Mouse (Mus musculus): ENCODE measurements around the gene Myadm.

DNA sequence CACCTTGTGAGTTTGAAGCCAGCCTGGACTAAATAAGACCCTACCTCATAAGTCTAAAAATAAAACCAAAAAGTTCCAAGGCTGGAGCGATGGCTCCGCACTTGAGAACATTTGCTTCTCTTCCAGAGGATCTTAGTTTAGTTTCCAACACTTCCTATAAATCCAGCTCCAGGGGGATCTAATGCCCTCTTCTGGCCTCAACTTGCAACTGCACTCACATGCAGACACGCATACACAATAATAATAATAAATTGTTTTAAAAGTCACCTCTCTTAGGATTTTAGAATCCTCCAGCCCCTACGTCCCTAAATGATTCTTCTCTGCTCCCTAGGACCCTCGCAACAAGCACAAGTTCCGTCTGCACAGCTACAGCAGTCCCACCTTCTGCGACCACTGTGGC lies 21.4 kb downstream of the Myadm start:
- TF ChIP-seq MAFK (IDR thresholded peaks at IDR 0.05; ENCODE audit: insufficient read depth, low read depth, low read length) (no peak), ZC3H11A (IDR thresholded peaks at IDR 0.05; ENCODE audit: borderline replicate concordance, low read depth, low read length) (no peak), ZNF384 (IDR thresholded peaks at IDR 0.05; ENCODE audit: low read depth, low read length) (no peak)

Data from ES-E14 (cell line).